Mouse (Mus musculus) liver, postnatal 0 days (tissue): ENCODE results near the gene Swap70. TPM values are rescaled to one million over a fixed set of nuclear protein-coding genes. Genes with fewer than 3 reads are reported as not detected.

Experiments
- ATAC-seq: fragments of 200-750 bp; cut with Nextera tagmentation; 2 replicates; pipeline ENCODE4 v1.8.0; 2017; ENCODE audit warnings: mild to moderate bottlenecking, moderate library complexity
- DNase-seq: peaks from one replicate; pipeline ENCODE4 v3.0.0-alpha.2; 2016
- H3K27ac ChIP-seq: fragments of 300-500 bp; sonication (generic); 2 replicates; pipeline ENCODE4 v1.5.1; 2014; ENCODE audit warnings: antibody characterized with exemption, moderate library complexity, mild to moderate bottlenecking, low read depth
- H3K27me3 ChIP-seq: fragments of 300-500 bp; sonication (generic); 2 replicates; pipeline ENCODE4 v1.6.1; 2014; ENCODE audit warnings: low read length, control low read depth, mixed read lengths; ENCODE audit not compliant: insufficient read depth
- H3K36me3 ChIP-seq: fragments of 300-500 bp; sonication (generic); replicated peaks from 2 replicates; pipeline ENCODE4 v1.6.1; 2014; ENCODE audit warnings: mild to moderate bottlenecking, control low read depth, low read length, moderate library complexity, mixed read lengths; ENCODE audit not compliant: insufficient read depth
- H3K4me1 ChIP-seq: fragments of 300-500 bp; sonication (generic); 2 replicates; pipeline ENCODE4 v1.6.1; 2014; ENCODE audit warnings: antibody characterized with exemption, mild to moderate bottlenecking, control low read depth; ENCODE audit not compliant: insufficient read depth
- H3K4me2 ChIP-seq: fragments of 300-500 bp; sonication (generic); 2 replicates; pipeline ENCODE4 v1.6.1; 2014; ENCODE audit warnings: low read depth, mild to moderate bottlenecking, low read length, moderate library complexity, mixed read lengths
- H3K4me3 ChIP-seq: fragments of 300-500 bp; sonication (generic); 2 replicates; pipeline ENCODE4 v1.5.1; 2014; ENCODE audit warnings: low read depth, low read length
- H3K9ac ChIP-seq: fragments of 300-500 bp; sonication (generic); replicated peaks from 2 replicates; pipeline ENCODE4 v1.6.1; 2014; ENCODE audit warnings: mild to moderate bottlenecking, moderate library complexity
- H3K9me3 ChIP-seq: fragments of 300-500 bp; sonication (generic); 2 replicates; pipeline ENCODE4 v1.6.1; 2016; ENCODE audit warnings: mild to moderate bottlenecking, control low read depth, low read length, mixed read lengths
- CTCF ChIP-seq: sonication (generic); IDR thresholded peaks from 2 replicates; pipeline ENCODE4 v1.5.1; 2016; ENCODE audit warnings: antibody characterized with exemption, low read depth
- EP300 ChIP-seq: IDR thresholded peaks from 2 replicates; pipeline ENCODE4 v1.6.1; 2016; ENCODE audit warnings: antibody characterized with exemption, low read depth, mild to moderate bottlenecking
- WGBS: fragments of 180-500 bp; shearing (Covaris S2); extraction: QIAGEN DNeasy Blood & Tissue Kit; methylation state at CpG from one replicate; pipeline ENCODE4 v1.1.7; 2014; ENCODE audit not compliant: insufficient replicate concordance; 5-methylcytosine and 5-hydroxymethylcytosine counted together
- polyA plus RNA-seq: library from polyadenylated mRNA; unstranded; fragments of >200 nt; fragmentation: Nextera tagmentation; extraction: Ambion mirVana; gene quantifications from 2 replicates; pipeline ENCODE4 v1.2.1, GENCODE M21; 2015

Swap70 gene
- polyA plus RNA-seq, 1 experiment from 2014 or later: 7.2 TPM

GRCm38 (mm10) chr7:110193186-110193585 is 28.3 kb upstream of the Swap70 start:
- no peak overlapping the region for H3K27ac ChIP-seq
- no peaks in the 10 kb centered on the region for H3K9me3 ChIP-seq
- 74% methylated on average over 3 of the region's 3 CpGs for WGBS
- no peak overlapping the region for H3K4me3 ChIP-seq
- TF ChIP-seq CTCF (no peak), EP300 (no peak)
- H3K27me3 ChIP-seq: no peaks in the 10 kb centered on the region
- H3K36me3 ChIP-seq: no peaks in the 10 kb centered on the region
- H3K4me2 ChIP-seq: no peak overlapping the region
- ATAC-seq: peak; percentile 27; the same call in 1 of the 2 replicates
- no peak for DNase-seq
- no peak overlapping the region for H3K9ac ChIP-seq
- peaks cover 4% of the 10 kb centered on the region; the same call in 1 of the 2 replicates for H3K4me1 ChIP-seq

- TF ChIP-seq CTCF: no peak
- no peak for TF ChIP-seq EP300
- DNase-seq (no peak), ATAC-seq (no peak)
Observed at GRCm38 (mm10) chr7:110197176-110197575, 24.3 kb upstream of the Swap70 start.

GRCm38 (mm10) chr7:110201933-110202332 is 19.6 kb upstream of the Swap70 start:
- H3K9ac ChIP-seq: no peak overlapping the region
- H3K9me3 ChIP-seq: peaks cover 7% of the 10 kb centered on the region; the same call in 1 of the 2 replicates
- 86% methylated on average over 6 of the region's 6 CpGs for WGBS
- no peaks in the 10 kb centered on the region for H3K27me3 ChIP-seq
- no peaks in the 10 kb centered on the region for H3K4me1 ChIP-seq
- no peak overlapping the region for H3K27ac ChIP-seq
- TF ChIP-seq EP300 (no peak), CTCF (no peak)
- H3K36me3 ChIP-seq: no peaks in the 10 kb centered on the region
- no peak overlapping the region for H3K4me3 ChIP-seq
- H3K4me2 ChIP-seq: no peak overlapping the region
- DNase-seq (no peak), ATAC-seq (no peak)

More at GRCm38 (mm10) chr7:110197176-110197575, 24.3 kb upstream of the Swap70 start:
- H3K4me3 ChIP-seq: no peak overlapping the region
- no peaks in the 10 kb centered on the region for H3K9me3 ChIP-seq
- H3K4me1 ChIP-seq: no peaks in the 10 kb centered on the region
- H3K36me3 ChIP-seq: no peaks in the 10 kb centered on the region
- H3K9ac ChIP-seq: no peak overlapping the region
- H3K27ac ChIP-seq: no peak overlapping the region
- H3K4me2 ChIP-seq: no peak overlapping the region
- whole genome bisulfite sequencing: 65% methylated on average over 7 of the region's 7 CpGs
- H3K27me3 ChIP-seq: no peaks in the 10 kb centered on the region

- Histone ChIP-seq H3K4me1 (no peaks in the 10 kb centered on the region), H3K4me2 (no peak overlapping the region), H3K4me3 (no peak overlapping the region), H3K27ac (no peak overlapping the region), H3K9me3 (peaks cover 8% of the 10 kb centered on the region; the same call in 1 of the 2 replicates), H3K36me3 (no peaks in the 10 kb centered on the region), H3K27me3 (no peaks in the 10 kb centered on the region), H3K9ac (no peak overlapping the region)
- ATAC-seq (no peak), DNase-seq (no peak)
- 53% methylated on average over 4 of the region's 4 CpGs for WGBS
- TF ChIP-seq CTCF (no peak), EP300 (no peak)
Observed at GRCm38 (mm10) chr7:110204208-110204607, 17.3 kb upstream of the Swap70 start.

- TF ChIP-seq EP300: no peak
- no peak for TF ChIP-seq CTCF
- peaks cover 8% of the 10 kb centered on the region; the same call in 1 of the 2 replicates for H3K9me3 ChIP-seq
- H3K27me3 ChIP-seq: no peaks in the 10 kb centered on the region
- no peak overlapping the region for H3K4me2 ChIP-seq
- H3K27ac ChIP-seq: no peak overlapping the region
- no peak overlapping the region for H3K9ac ChIP-seq
- ATAC-seq (no peak), DNase-seq (no peak)
- H3K4me1 ChIP-seq: no peaks in the 10 kb centered on the region
- no peak overlapping the region for H3K4me3 ChIP-seq
- H3K36me3 ChIP-seq: no peaks in the 10 kb centered on the region
- WGBS: 85% methylated on average over 6 of the region's 6 CpGs
Observed at GRCm38 (mm10) chr7:110208341-110208740, 13.2 kb upstream of the Swap70 start.

- peaks cover 8% of the 10 kb centered on the region; the same call in 1 of the 2 replicates for H3K9me3 ChIP-seq
- no peaks in the 10 kb centered on the region for H3K36me3 ChIP-seq
- no peak for ATAC-seq
- H3K4me3 ChIP-seq: no peak overlapping the region
- no peak for DNase-seq
- no peak overlapping the region for H3K9ac ChIP-seq
- 53% methylated on average over 6 of the region's 6 CpGs for WGBS
- no peak overlapping the region for H3K27ac ChIP-seq
- H3K4me1 ChIP-seq: no peaks in the 10 kb centered on the region
- no peak overlapping the region for H3K4me2 ChIP-seq
- H3K27me3 ChIP-seq: no peaks in the 10 kb centered on the region
- TF ChIP-seq EP300 (peak; percentile 39; the same call in 1 of the 2 replicates), CTCF (no peak)
Observed at GRCm38 (mm10) chr7:110209422-110209821, 12.1 kb upstream of the Swap70 start.

- no peaks in the 10 kb centered on the region for H3K36me3 ChIP-seq
- H3K9me3 ChIP-seq: peaks cover 4% of the 10 kb centered on the region; the same call in 1 of the 2 replicates
- no peak overlapping the region for H3K27ac ChIP-seq
- H3K9ac ChIP-seq: no peak overlapping the region
- H3K4me2 ChIP-seq: no peak overlapping the region
- H3K4me3 ChIP-seq: no peak overlapping the region
- DNase-seq: no peak
- TF ChIP-seq CTCF (no peak), EP300 (no peak)
- WGBS: 61% methylated on average over 3 of the region's 3 CpGs
- no peaks in the 10 kb centered on the region for H3K27me3 ChIP-seq
- no peaks in the 10 kb centered on the region for H3K4me1 ChIP-seq
- no peak for ATAC-seq
Observed at GRCm38 (mm10) chr7:110211025-110211424, 10.5 kb upstream of the Swap70 start.
